Mouse (Mus musculus): ENCODE results near the gene Nacad. TPM values are rescaled to one million over a fixed set of nuclear protein-coding genes. Genes with fewer than 3 reads are reported as not detected.

The Nacad gene
- total RNA-seq, 4 experiments from 2014 or later = 1.2 to 2.8 (median 1.8) TPM

DNA sequence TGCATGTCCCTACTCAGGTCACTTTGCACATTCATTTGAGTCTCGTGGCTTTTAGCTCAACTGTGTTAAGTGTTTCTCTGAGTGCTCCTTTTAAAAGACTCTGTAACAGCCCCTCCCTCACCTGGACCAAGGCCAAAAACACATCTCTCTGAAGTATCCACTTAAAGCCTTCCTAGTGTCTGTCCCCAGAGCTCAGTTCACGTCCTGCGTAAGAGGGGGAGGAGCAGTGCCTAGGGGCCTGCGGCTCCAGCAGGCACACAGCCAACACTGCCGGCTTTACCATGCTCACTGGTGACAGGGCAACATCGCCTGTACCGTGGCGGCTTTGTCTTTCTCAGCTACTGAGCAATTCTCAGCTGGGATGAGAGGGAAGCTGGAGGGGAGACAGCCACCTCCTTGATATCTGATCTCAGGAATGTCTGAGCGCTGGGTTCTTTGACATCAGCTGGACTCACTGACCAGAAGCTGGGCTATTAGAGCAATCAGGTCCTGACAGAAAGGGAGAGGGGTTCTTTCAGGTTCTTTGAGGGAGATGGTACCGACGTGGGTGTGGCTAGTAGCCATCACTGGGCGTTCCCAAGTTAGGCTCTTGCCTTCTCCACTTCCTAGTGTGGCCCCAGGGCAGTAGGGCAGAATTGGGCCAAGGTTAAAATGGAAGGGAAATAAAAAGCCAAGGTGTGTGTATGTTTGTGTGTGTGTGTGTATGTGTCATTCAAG lies 1.8 kb downstream of the Nacad start:
- no peak for DNase-seq

DNA sequence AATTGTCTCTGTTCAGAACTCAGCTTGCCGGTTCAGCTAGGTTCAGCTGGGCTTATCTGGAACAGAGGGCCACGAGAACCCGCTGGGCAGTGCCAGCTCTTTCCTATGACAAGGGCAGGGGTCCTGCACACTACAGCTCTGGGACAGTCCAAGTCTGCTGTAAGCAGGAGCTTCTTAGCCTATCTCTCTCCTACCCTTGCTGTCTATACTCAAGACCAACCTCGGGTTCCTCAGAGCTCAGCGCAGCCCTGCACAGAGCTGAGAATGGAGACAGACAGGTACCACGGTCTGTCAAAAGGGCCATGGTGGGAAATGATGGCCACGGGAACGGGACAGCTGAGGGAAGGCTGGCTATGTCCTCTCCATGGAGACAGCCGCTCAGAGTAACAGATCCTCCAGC lies 2.6 kb downstream of the Nacad start:
- no peak for DNase-seq

DNA sequence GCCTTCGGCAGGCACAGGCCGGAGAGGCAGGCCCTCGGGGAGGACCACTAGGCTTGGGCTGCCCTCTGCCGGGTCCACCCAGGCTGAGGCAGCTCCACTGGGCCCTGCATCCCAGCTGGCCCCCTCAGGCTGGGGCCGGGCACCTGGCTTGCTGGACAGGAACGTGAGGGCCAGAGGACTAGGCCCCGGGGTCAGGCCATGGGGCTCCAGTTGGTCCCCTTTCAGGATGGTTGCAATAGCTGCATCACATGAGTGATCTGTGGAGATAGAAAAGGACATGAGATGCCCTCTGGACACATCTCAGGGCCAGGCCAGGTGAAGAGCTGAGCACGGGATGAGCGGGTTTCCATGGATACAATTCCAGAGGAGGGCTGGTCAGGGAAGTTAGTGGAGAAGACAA lies 3.2 kb downstream of the Nacad start:
- DNase-seq = no peak

DNA sequence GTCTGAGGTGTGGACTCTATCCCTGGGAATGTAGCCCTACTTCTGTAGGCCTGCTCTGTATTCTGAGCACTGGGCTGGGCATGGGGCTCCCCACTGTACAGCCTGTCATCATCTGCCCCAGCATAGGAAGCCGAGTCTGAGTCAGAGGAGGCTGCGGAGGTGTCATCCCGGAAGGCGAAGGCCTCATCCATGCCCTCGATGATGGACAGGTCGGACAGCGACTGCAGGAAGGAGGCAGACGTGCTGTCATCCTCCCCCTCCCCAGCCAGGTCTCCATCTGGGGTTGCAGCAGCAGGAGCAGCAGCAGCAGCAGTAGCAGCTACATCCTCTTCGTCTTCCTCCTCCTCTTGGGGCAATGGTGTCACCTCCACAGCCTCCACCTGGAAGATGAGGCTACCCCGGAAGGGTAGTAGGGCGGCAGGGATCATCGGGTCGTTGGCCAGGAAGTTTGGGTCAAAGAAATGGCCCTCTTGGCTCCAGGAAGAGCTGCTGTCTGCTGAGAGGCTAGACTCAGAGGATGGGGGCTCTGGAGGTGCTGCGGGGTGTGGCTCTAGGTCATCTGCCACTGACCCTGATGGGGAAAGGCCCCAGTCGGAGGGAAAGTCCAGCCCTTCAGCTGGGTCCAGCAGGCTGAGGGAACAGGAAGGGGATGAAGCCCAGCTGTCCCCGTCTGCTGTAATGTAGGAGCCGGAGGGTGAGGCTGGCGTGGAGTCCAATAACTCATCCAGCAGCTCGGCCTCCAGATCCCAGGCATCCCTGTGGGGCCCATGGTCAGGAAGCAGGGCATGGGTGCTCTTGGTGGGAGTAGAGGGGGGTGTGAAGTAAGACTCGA lies 4.0 kb downstream of the Nacad start:
- no peak for DNase-seq

DNA sequence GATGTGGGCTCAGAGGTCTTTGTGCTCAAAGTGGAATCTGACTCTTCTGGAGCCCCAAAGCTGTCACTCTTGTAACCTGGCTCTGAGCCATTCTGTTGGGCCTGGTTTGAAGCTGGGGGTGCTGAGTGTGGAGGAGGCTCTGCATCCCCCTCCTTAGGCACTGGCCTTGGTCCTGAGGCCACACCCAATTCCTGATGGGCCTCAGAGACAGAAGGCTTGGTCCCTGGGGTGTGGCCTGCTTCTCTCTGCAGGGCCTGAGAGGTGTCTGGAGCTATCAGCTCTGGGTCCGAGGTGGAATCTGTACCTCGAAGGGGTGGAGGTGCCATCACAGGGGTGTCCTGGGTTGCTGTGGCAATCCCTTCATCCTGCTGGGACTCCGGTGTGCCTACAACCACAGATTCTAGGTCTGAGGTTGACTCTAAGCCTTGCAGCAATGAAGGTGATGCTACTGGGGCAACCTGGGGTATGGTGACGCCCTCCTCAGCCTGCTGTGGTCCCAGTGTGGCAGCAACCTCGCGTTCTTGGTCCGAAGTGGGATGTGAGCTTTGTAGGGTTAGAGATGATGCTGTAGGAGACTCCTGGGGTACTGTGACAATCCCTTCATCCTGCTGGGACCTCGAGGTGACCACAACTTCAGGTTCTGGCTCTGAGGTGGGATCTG lies 5.4 kb downstream of the Nacad start:
- no peak for DNase-seq

DNA sequence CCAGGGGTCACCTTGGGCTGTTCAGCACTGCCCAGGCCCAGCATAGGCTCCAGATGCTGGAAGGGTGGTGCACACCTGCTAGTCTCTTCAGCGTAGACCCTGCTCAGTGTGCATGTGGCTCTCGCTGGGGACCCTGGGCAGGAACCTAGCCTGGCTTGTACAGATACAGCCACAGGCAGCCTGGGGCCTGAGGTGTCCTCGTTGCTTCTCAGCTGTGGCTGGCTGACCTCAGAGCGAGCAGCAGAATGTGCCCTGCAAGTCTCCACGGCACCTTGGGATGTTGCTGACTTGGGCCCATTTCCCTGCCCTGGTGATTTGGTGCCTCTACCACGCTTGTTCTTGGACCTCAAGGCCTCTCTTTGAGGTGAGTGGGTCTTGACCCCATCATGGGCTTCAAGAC lies 6.0 kb downstream of the Nacad start:
- DNase-seq = no peak

DNA sequence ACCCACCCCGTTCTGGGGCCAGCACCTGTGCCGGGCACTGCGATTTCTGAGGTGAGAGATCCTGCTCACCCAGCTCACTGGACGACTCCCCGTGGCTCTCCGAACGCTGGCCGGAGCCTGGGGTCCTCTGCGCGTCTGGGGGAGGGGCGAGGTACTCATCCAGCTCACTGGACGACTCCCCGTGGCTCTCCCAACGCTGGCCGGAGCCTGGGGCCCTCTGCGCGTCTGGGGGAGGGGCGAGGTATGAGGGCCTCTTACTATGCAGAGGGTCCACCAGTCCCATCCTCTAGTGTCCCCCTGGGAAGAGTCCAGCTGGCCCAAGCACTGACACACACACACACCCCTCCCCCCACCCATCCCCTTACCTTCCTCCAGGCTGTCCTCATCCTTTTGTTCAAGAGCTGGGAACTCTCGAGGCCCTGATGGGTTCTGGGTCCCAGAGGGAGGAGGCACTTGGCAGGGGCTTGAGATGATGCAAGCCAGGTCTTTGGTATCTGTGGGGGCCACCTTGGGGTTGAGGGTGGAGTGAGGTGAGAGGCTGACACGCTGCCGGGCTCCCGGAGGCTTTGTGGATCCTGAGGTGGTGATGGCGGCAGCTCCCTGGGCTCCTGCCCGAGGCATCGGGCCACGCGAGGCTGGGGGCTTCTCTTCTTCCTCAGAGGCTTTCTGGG lies 6.7 kb downstream of the Nacad start:
- DNase-seq = no peak

DNA sequence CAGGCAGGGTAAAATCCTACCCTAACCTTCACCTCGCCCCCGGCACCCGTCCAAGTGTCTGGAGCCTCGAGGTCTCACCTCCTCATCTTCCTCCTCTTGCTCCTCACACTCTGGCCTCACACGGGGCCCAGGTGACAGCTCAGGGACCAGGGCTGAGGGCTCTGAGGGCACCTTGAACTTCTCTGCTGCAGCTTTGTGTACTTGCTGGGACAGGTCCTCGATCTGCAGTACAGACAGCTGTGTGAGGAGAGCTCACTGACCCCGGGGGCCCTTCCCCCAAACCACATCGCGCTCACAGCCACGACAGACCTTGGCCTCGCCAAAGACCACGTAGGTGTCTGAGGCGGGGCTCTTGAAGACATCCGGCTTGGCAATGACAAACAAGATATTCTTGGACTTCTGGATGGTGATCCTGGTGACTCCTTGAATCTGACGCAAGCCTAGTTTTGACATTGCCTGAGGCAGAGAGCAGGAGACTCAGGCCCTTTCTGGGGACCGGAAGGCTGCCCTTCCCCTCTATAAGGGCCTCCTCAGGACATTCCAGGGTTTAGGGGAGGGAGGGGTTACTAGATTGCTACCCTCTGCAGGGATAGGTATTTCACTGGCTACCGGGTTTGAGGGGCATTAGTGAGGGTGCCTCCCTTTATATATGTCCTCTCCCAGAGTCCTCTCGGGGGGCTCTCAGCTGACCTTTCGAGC lies 7.5 kb downstream of the Nacad start:
- DNase-seq = no peak

DNA sequence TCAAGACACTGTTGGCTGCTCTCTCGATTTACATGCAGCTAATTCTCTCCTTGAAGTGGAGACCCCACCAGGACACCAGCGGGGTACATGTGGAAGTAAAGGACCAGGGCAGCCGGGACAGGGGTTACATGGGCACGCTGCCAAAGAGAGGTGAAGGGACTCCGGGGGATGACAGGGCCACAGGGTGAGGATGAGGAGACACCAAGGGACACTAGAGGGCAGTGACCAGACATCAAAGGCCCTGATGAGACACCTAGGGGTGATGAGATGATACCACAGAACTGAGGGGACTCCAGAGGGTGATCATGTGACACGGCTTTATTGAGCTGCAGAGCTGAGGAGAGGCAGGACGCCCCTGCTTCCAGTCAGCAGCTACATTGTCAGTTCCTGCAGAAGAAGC lies 8.3 kb downstream of the Nacad start:
- no peak for DNase-seq

DNA sequence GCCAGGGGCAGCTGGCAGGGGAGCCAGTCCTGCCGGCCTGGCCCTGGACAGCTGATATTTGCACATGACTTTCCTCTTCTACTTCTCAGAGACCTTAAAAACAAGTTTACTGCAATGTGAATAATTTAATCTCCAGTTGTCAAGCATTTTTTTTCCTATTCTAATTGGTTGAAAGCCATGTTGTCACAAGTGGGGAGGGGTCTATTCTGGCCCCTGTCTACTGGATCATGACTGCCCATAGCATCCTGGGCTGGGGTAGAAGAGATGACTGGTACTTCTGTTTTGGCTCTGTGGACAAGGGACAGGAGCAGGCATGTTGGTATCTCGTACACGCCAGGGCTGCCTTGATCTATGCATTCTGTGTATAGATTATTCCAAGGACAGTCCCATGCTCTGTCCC lies 9.2 kb downstream of the Nacad start:
- DNase-seq = no peak

DNA sequence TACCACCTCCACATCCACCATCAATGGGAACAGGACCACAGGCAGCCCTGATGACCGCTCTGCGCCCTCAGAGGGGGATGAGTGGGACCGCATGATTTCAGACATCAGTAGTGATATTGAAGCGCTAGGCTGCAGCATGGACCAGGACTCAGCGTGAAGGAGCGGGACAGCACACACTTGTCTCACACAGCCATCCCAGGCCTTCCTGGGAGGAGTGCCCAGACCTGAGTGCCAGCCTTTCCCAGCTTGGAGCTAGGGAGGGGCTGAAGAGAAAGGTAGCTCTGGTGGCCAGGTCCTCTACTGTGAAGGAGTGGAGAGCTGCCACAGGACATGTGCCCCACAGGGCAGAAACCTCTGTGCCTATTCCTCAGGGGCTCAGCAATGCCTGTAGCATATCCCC lies 9.6 kb downstream of the Nacad start:
- no peak for DNase-seq

DNA sequence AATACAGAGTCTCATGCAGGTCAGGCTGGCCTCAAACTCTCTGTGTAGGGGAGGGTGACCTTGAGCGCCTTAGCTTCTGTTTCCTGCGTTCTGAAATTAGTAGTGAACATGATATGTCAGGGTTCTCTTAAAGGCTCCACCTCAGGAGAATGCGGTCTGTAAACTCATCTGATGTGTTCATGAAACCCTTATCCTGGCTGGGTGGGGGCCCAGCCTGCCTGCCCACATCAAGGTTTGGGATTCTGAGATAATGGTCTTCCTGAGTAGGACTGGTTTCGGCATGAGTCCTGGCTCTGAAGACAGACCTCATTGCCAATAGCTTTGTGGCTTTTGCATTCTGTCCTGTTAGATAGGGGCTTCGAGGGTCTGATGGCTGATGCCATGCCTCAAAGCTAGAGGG lies 10.5 kb downstream of the Nacad start:
- no peak for DNase-seq

DNA sequence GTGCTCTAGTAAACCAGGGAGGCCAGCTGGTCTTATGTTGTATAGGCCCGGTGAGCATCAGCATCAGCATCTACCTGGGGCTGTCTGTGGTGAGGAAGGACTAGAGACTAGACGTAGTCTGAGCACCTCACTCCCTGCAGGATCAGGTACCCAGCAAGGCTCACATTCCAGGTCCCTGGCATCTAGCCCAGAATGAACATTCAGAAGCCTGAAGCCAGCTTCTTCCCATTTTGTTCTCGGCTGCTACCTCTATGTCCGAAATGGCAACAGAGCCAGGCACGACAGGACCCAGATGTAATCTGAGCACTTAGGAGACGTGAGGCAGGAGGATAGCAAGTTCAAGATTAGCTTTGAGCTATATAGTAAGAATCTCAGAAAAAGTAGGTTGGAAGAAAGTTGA lies 11.0 kb downstream of the Nacad start:
- no peak for DNase-seq

DNA sequence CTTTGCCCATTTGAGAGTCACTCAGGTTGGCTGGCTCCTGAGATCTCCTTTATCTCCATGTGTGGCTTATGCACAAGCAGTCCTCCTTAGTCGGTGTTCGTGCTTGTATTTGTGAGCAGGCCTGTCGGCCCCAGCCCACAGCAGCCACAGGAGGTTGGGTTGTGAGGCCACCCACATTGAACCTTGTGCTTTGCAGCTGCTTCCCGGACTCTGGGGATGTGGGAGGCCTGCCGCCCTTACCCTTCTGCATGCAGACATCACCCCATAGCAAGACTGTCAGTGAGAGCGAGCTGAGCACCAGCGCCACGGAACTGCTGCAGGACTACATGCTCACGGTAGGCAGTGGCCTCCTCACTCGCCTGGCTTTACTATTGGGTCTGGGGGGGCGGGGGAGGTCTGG lies 12.4 kb downstream of the Nacad start:
- DNase-seq = no peak

DNA sequence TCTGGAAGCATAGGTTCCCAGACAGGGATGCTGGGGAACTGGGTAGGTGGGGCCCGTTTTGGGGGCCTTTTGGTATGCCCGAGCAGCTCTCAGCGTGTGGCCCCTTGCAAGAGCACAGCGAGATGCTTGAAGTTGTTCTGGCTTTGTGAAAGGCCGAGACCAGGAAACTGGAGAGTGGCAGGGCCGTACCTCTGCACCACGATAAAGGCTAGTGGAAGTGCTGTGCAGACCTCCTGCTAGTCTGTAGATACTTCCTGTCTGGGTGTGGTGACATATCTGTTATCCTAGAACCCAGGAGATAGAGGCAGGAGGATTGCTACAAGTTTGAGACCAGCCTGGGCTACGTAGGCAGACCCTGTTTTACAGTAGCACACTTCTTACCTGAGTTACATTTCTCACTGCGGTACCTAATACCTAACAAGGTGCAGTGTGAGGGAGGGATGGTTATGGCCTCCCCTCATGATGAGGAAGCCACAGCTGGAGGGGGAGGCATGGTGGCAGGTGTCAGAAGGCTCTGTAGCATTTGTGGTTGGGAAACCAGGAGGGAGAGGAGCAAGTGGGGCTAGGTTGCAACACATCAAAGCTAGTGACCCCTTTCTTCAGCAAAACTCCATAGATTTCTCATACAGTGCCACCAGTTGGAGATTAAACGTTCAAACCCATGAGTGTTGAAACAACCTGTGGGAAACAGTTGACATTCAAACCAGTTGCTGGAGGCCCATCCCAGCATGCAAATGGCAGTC lies 14.7 kb downstream of the Nacad start:
- DNase-seq = no peak

DNA sequence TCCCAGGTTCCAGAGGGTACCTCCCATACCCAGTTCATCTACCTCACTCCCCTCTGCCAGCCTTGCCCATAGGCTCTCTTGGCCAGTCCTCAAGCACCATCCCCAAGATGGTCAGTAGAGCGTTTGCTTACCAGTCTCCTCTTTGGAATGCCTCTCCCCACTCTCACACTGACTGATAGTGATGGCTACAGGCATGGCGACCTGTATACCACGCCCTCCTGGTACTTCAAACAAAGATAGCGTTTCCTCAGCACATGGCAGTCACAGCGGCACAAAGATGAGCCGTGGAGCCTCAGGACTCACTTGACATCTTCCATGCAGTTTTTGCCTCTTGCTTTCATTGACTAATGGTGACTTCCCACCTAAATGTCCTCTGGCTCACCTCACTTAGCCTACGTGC lies 16.0 kb downstream of the Nacad start:
- no peak for DNase-seq

DNA sequence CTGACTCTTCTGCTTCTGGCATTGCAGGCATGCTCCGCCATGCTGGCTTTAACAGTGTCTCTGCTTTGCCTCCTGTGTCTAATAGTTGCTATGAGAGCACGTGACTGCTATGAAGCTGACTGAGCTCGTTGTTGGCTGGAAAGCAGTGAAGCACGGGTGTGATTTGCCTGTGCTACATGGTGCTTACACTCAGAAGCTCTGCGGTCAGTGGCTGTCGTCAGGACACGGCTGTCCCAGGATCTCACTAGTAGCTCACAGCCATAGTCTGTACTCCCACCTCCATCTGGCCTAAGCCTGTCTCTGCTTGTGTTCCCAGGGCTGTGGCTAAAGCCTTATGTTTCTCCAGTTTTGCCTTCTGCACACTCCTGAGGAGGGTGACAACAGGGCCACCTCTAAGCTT lies 17.6 kb downstream of the Nacad start:
- DNase-seq = no peak

DNA sequence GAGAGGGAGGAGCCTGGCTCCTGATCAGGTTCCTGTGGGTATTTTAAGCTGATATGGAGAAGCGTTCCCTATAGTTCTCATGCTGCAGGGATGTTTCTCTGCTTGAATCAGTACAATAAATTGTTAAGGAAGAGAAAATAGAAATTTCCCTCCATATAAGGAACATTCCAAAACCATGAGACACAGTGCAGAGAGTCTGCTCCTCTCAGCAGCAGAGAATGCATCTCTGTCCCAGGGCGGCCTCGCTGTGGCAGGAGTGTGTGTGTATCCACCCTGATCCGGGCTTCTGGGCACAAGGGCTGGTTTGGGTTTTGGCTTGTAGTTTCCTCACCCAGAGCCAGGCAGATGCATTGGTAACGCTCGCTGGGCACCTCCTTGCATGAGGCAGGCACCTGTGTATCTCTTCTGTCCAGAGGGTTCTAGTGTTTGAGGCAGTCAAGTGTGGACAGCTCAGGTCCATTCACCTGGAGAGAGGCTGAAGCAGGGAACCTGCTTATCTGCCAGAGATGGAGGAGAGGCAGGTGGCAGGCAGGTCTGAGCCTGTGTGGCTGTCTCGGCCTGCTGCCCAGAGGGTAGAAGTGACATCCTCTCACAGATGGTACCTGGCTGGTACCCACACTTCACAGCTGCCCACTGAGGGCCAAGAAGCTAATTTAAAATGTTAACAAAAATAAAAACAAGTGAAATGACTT lies 18.5 kb downstream of the Nacad start:
- no peak for DNase-seq

DNA sequence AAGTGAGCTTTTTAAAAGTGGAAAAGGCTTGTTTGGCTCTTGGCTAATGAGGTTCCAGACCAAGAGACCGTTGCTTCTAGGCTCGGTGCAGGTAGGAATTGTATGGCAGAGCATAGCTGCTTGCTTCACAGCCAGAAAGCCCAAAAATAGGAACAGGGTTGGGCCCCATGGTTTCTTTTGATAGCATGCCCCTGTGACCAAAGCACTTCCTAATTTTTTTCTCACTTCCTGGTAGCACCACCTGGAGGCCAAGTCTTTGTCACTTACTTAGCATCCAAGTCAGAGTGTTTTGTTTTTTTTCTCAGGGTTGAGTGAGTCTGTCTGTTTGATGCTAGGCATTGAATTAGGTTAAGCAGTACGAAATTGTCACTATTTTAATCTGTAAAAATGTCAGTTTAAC lies 19.2 kb downstream of the Nacad start:
- no peak for DNase-seq

DNA sequence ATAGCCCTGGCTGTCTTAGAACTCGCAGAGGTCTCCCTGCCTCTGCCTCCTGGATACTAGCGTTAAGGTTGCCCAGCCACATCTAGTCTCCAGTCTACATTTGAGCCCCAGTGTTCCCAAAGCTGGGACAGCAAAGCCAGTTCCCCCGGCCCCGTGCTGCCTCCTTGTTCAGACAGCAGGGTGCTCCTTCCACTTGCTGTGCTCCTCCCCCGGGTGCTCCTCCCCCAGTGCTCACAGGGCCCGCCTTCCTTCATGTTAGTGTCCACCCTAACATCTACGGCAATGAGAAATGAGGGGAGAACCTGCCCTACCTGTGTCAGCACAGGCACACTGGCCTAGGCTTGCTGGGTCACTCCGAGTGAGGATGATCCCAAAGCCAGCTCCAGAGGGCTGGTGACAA lies 20.1 kb downstream of the Nacad start:
- DNase-seq = no peak

DNA sequence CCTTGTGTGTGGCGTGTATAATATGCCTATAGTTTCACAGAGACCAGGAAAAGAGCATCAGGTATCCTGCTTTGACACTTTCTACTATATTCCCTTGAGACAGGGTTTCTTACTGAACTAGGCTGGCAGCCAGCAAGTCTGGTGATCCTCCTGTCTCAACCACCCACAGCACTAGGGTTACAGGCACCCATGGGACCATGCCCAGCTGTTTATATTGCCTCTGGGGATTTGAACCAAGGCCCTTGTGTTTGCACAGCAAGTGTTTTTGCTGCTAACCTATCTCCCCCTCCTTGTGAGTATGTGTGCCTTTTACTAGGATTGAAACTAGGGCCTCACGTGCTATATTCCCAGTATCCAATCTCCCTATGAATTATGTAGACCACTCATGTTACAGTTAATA lies 24.3 kb downstream of the Nacad start:
- no peak for DNase-seq

All from adrenal gland, adult 8-10 months (tissue).